Mouse (Mus musculus): ENCODE measurements around the gene Gstm7.
"Not testable (repeated sequence)": the region's sequence is repeated elsewhere in the genome, so short reads cannot be mapped to it uniquely, and the experiment has no call there.

Gene Gstm7

GRCm38 (mm10) chr3:107935888-107936287 is 4.3 kb upstream of the Gstm7 start:
- peak in 1 of 2 experiments; percentile 27 for DNase-seq (ENCODE audit: inconsistent age in 2 of 2, low spot score in 1 of 2)

GRCm38 (mm10) chr3:107935268-107935667 is 3.7 kb upstream of the Gstm7 start:
- peak in 1 of 2 experiments; percentile 68 for DNase-seq (ENCODE audit: inconsistent age in 2 of 2, low spot score in 1 of 2)

- peak; percentile 34 to 69 for DNase-seq (ENCODE audit: inconsistent age in 2 of 2, low spot score in 1 of 2)
These were observed 511 bp upstream of the Gstm7 start for GRCm38 (mm10) chr3:107932128-107932527.

GRCm38 (mm10) chr3:107931134-107931533 is 483 bp downstream of the Gstm7 start:
- no peak for DNase-seq (ENCODE audit: inconsistent age in 2 of 2, low spot score in 1 of 2)

GRCm38 (mm10) chr3:107929731-107930130 is 1.9 kb downstream of the Gstm7 start:
- no peak for DNase-seq (ENCODE audit: inconsistent age in 2 of 2, low spot score in 1 of 2)

GRCm38 (mm10) chr3:107929243-107929642 is 2.4 kb downstream of the Gstm7 start:
- DNase-seq (ENCODE audit: inconsistent age in 2 of 2, low spot score in 1 of 2) = peak; percentile 36 to 55

- DNase-seq (ENCODE audit: inconsistent age in 2 of 2, low spot score in 1 of 2) = peak; percentile 40 to 76
These were observed 2.9 kb downstream of the Gstm7 start for GRCm38 (mm10) chr3:107928691-107929090.

GRCm38 (mm10) chr3:107927841-107928240 is 3.8 kb downstream of the Gstm7 start:
- DNase-seq (ENCODE audit: inconsistent age in 2 of 2, low spot score in 1 of 2) = peak; percentile 57 to 78

- DNase-seq (ENCODE audit: inconsistent age in 2 of 2, low spot score in 1 of 2) = no peak
These were observed 6.3 kb downstream of the Gstm7 start for GRCm38 (mm10) chr3:107925335-107925734.

GRCm38 (mm10) chr3:107920348-107920747 is 11.3 kb downstream of the Gstm7 start:
- no peak for DNase-seq (ENCODE audit: inconsistent age in 2 of 2, low spot score in 1 of 2)

GRCm38 (mm10) chr3:107917783-107918408 is 13.7 kb downstream of the Gstm7 start:
- DNase-seq (ENCODE audit: inconsistent age in 2 of 2, low spot score in 1 of 2) = peak; percentile 33 to 89

- DNase-seq (ENCODE audit: inconsistent age in 2 of 2, low spot score in 1 of 2) = no peak
These were observed 14.5 kb downstream of the Gstm7 start for GRCm38 (mm10) chr3:107917097-107917496.

GRCm38 (mm10) chr3:107916674-107917073 is 14.9 kb downstream of the Gstm7 start:
- no peak for DNase-seq (ENCODE audit: inconsistent age in 2 of 2, low spot score in 1 of 2)

- no peak for DNase-seq (ENCODE audit: inconsistent age in 2 of 2, low spot score in 1 of 2)
These were observed 25.7 kb downstream of the Gstm7 start for GRCm38 (mm10) chr3:107905942-107906341.

- no peak for DNase-seq (ENCODE audit: inconsistent age in 2 of 2, low spot score in 1 of 2)
These were observed 30.5 kb downstream of the Gstm7 start for GRCm38 (mm10) chr3:107900955-107901673.

GRCm38 (mm10) chr3:107898691-107899090 is 32.9 kb downstream of the Gstm7 start:
- no peak for DNase-seq (ENCODE audit: inconsistent age in 2 of 2, low spot score in 1 of 2)

- peak; percentile 90 to 93 for DNase-seq (ENCODE audit: inconsistent age in 2 of 2, low spot score in 1 of 2)
These were observed 35.7 kb downstream of the Gstm7 start, which contains the start of gene Gstm5 for GRCm38 (mm10) chr3:107895720-107896569. Gene Gstm5 (plus strand): TSS chr3:107895821.

GRCm38 (mm10) chr3:107895194-107895719 is 36.4 kb downstream of the Gstm7 start:
- no peak for DNase-seq (ENCODE audit: inconsistent age in 2 of 2, low spot score in 1 of 2)

- DNase-seq (ENCODE audit: inconsistent age in 2 of 2, low spot score in 1 of 2) = not testable (repeated sequence)
These were observed 42.4 kb downstream of the Gstm7 start for GRCm38 (mm10) chr3:107889236-107889635.

GRCm38 (mm10) chr3:107887674-107888495 is 43.7 kb downstream of the Gstm7 start:
- no peak for DNase-seq (ENCODE audit: inconsistent age in 2 of 2, low spot score in 1 of 2)
